Mouse (Mus musculus) G1E (cell line): ENCODE measurements around the gene Gna11. TPM values are rescaled to one million over a fixed set of nuclear protein-coding genes. Genes with fewer than 3 reads are reported as not detected.

Source experiments
- ATAC-seq: 2 replicates; pipeline ENCODE4 v1.8.0; 2016; ENCODE audit warnings: mild to moderate bottlenecking; ENCODE audit not compliant: insufficient number of reproducible peaks, poor library complexity, low FRiP score, severe bottlenecking; ENCODE audit errors: extremely low read depth
- DNase-seq: peaks from one replicate; pipeline ENCODE4 v3.0.0; 2012; ENCODE audit warnings: low spot score
- H3K27me3 ChIP-seq: 2 replicates; pipeline ENCODE4 v1.6.1; 2012; ENCODE audit warnings: mild to moderate bottlenecking, low read length, inconsistent platforms; ENCODE audit not compliant: insufficient read depth
- H3K36me3 ChIP-seq: replicated peaks from 2 replicates; pipeline ENCODE3; 2012; ENCODE audit warnings: mild to moderate bottlenecking, inconsistent platforms
- H3K4me1 ChIP-seq: 2 replicates; pipeline ENCODE4 v1.6.1; 2012; ENCODE audit warnings: low read depth, low read length, inconsistent platforms, mixed read lengths; ENCODE audit not compliant: insufficient read depth
- H3K4me3 ChIP-seq: 2 replicates; pipeline ENCODE4 v1.5.1; 2012; ENCODE audit warnings: low read depth, mild to moderate bottlenecking, inconsistent platforms, low read length, moderate library complexity, mixed read lengths
- H3K9me3 ChIP-seq: replicated peaks from 2 replicates; pipeline ENCODE4 v1.6.1; 2012; ENCODE audit warnings: inconsistent platforms
- CTCF ChIP-seq: IDR thresholded peaks from 2 replicates; pipeline ENCODE4 v1.5.1; 2012; ENCODE audit warnings: low read depth, low read length, inconsistent platforms, mixed read lengths
- GATA1 ChIP-seq: IDR thresholded peaks from 2 replicates; pipeline ENCODE4 v1.6.1; 2012; ENCODE audit warnings: borderline replicate concordance, low read length, inconsistent platforms, mixed read lengths
- GATA2 ChIP-seq: IDR thresholded peaks from 2 replicates; pipeline ENCODE4 v1.6.1; 2012; ENCODE audit warnings: low read depth, low read length, inconsistent platforms, borderline replicate concordance
- POLR2AphosphoS5 ChIP-seq: IDR thresholded peaks from 2 replicates; pipeline ENCODE4 v1.6.1; 2012; ENCODE audit warnings: low read depth, low read length, inconsistent platforms; ENCODE audit not compliant: insufficient replicate concordance
- TAL1 ChIP-seq: conservative IDR thresholded peaks from 2 replicates; pipeline ENCODE4 v1.6.1; 2012; ENCODE audit warnings: low read depth, low read length, inconsistent platforms, mixed read lengths
- polyA plus RNA-seq: library from polyadenylated mRNA; stranded (reverse); fragments of >175 nt; gene quantifications from 2 replicates; pipeline ENCODE4 v1.2.3, GENCODE M21; 2012
- total RNA-seq, 2 experiments: library from RNA; stranded (forward) in 1 of 2; stranded (reverse) in 1 of 2; fragments of 200-1000 nt in 1 of 2; fragments of >200 nt in 1 of 2; fragmentation: Nextera tagmentation in 1 of 2; gene quantifications; 2 replicates each; pipeline ENCODE4 v1.2.3; 2014 to 2017

The Gna11 gene
- total RNA-seq (2014; fragmentation: Nextera tagmentation) (6.4 and 6.5 TPM in 2 replicates), total RNA-seq (2017) (8.4 and 9.7 TPM in 2 replicates), polyA plus RNA-seq (13.0 and 14.0 TPM in 2 replicates)

- ATAC-seq: peak; percentile 87
- Histone ChIP-seq H3K4me1 (peaks cover 73% of the 10 kb centered on the region), H3K36me3 (peaks cover 35% of the 10 kb centered on the region)
Observed at GRCm38 (mm10) chr10:81545161-81545747, at the start of gene Gna11. Gna11 (minus strand) TSS chr10:81545190.

GRCm38 (mm10) chr10:81593935-81594334, 48.9 kb upstream of the Gna11 start:
- peaks cover 6% of the 10 kb centered on the region for H3K36me3 ChIP-seq
- H3K27me3 ChIP-seq: peaks cover 84% of the 10 kb centered on the region
- ATAC-seq: no peak

More at GRCm38 (mm10) chr10:81545161-81545747, at the start of gene Gna11:
- Histone ChIP-seq H3K4me3 (peak within 1 kb of the TSS; percentile 93), H3K9me3 (no peaks in the 10 kb centered on the region), H3K27me3 (no peaks in the 10 kb centered on the region)
- no peak for TF ChIP-seq CTCF
- TF ChIP-seq POLR2AphosphoS5: no peak
- no peak for TF ChIP-seq TAL1
- no peak for TF ChIP-seq GATA2
- TF ChIP-seq GATA1: no peak
- DNase-seq: peak; percentile 94

GRCm38 (mm10) chr10:81593223-81593622, 48.2 kb upstream of the Gna11 start:
- Histone ChIP-seq H3K4me3 (no peak overlapping the region), H3K36me3 (peaks cover 6% of the 10 kb centered on the region), H3K4me1 (peaks cover 38% of the 10 kb centered on the region), H3K27me3 (peaks cover 90% of the 10 kb centered on the region), H3K9me3 (no peaks in the 10 kb centered on the region)
- ATAC-seq: no peak
- TF ChIP-seq CTCF (no peak), POLR2AphosphoS5 (no peak), GATA1 (no peak), GATA2 (no peak), TAL1 (no peak)
- DNase-seq: no peak

More at GRCm38 (mm10) chr10:81593935-81594334, 48.9 kb upstream of the Gna11 start:
- Histone ChIP-seq H3K4me3 (no peak overlapping the region), H3K4me1 (peaks cover 44% of the 10 kb centered on the region), H3K9me3 (no peaks in the 10 kb centered on the region)
- no peak for DNase-seq
- TF ChIP-seq GATA2: no peak
- no peak for TF ChIP-seq GATA1
- TF ChIP-seq POLR2AphosphoS5: no peak
- no peak for TF ChIP-seq CTCF
- TF ChIP-seq TAL1: no peak

- no peak for ATAC-seq
- Histone ChIP-seq H3K27me3 (peaks cover 89% of the 10 kb centered on the region), H3K4me1 (peaks cover 32% of the 10 kb centered on the region), H3K4me3 (no peak overlapping the region), H3K9me3 (no peaks in the 10 kb centered on the region), H3K36me3 (peaks cover 6% of the 10 kb centered on the region)
- DNase-seq: no peak
- TF ChIP-seq TAL1 (no peak), GATA2 (no peak), CTCF (no peak), POLR2AphosphoS5 (no peak), GATA1 (no peak)
Observed at GRCm38 (mm10) chr10:81592631-81593030, 47.6 kb upstream of the Gna11 start.

GRCm38 (mm10) chr10:81591846-81592245, 46.9 kb upstream of the Gna11 start:
- Histone ChIP-seq H3K4me1 (peaks cover 27% of the 10 kb centered on the region), H3K27me3 (peaks cover 89% of the 10 kb centered on the region), H3K9me3 (no peaks in the 10 kb centered on the region), H3K36me3 (peaks cover 6% of the 10 kb centered on the region), H3K4me3 (no peak overlapping the region)
- ATAC-seq (no peak), DNase-seq (no peak)
- no peak for TF ChIP-seq GATA1
- TF ChIP-seq CTCF: no peak
- no peak for TF ChIP-seq TAL1
- no peak for TF ChIP-seq GATA2
- TF ChIP-seq POLR2AphosphoS5: no peak

- DNase-seq (no peak), ATAC-seq (no peak)
- H3K9me3 ChIP-seq: no peaks in the 10 kb centered on the region
- peaks cover 81% of the 10 kb centered on the region for H3K27me3 ChIP-seq
- H3K4me1 ChIP-seq: peaks cover 10% of the 10 kb centered on the region
- H3K4me3 ChIP-seq: no peak overlapping the region
- no peaks in the 10 kb centered on the region for H3K36me3 ChIP-seq
- TF ChIP-seq POLR2AphosphoS5: no peak
- no peak for TF ChIP-seq GATA1
- no peak for TF ChIP-seq GATA2
- TF ChIP-seq TAL1: no peak
- TF ChIP-seq CTCF: no peak
Observed at GRCm38 (mm10) chr10:81588739-81589138, 43.7 kb upstream of the Gna11 start.
